Mouse (Mus musculus): ENCODE measurements around the gene Nek7. TPM values are rescaled to one million over a fixed set of nuclear protein-coding genes. Genes with fewer than 3 reads are reported as not detected.

Gene Nek7
- polyA plus RNA-seq, 1 experiment from 2014 or later = 39.4 TPM

DNA sequence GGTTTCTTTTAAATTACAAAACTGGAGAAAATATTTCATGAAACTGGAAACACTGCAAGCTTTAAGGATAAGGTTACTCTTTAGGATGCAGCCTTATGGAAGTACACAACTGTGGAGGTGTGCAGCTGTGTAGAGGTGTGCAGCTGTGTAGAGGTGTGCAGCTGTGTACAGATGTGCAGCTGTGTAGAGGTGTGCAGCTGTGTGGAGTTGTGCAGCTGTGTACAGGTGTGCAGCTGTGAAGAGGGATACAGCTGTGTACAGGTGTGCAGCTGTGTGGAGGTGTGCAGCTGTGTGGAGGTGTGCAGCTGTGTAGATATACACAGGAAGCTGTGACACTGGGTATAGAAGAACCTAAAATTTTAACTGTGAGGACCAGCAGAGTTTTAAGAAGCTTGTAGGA lies 81.7 kb downstream of the Nek7 start:
- Histone ChIP-seq H3K9me3 (no peaks in the 10 kb centered on the region), H3K9ac (no peak overlapping the region)

GRCm38 (mm10) chr1:138535758-138536574 lies 84.0 kb downstream of the Nek7 start:
- peaks cover 16% of the 10 kb centered on the region for H3K36me3 ChIP-seq
- WGBS = 58% methylated on average over 16 of the region's 16 CpGs
- no peak overlapping the region for H3K9ac ChIP-seq
- no peak overlapping the region for H3K4me3 ChIP-seq
- H3K4me1 ChIP-seq = peaks cover 14% of the 10 kb centered on the region
- no peaks in the 10 kb centered on the region for H3K9me3 ChIP-seq
- no peak for ATAC-seq (ENCODE audit: extremely low read depth, insufficient number of reproducible peaks, low FRiP score, low TSS enrichment)
- H3K4me2 ChIP-seq = peak overlapping the region; percentile 27
- H3K27ac ChIP-seq (replicated peaks) = no peak overlapping the region
- no peaks in the 10 kb centered on the region for H3K27me3 ChIP-seq (replicated peaks)

More for the DNA sequence above, 81.7 kb downstream of the Nek7 start:
- H3K36me3 ChIP-seq = no peaks in the 10 kb centered on the region; the same call in 1 of the 2 replicates
- no peak overlapping the region for H3K27ac ChIP-seq (replicated peaks)
- H3K4me1 ChIP-seq = peaks cover 14% of the 10 kb centered on the region
- H3K27me3 ChIP-seq (replicated peaks) = no peaks in the 10 kb centered on the region
- H3K4me3 ChIP-seq = no peak overlapping the region
- no peak overlapping the region for H3K4me2 ChIP-seq
- ATAC-seq (ENCODE audit: extremely low read depth, insufficient number of reproducible peaks, low FRiP score, low TSS enrichment) = no peak

DNA sequence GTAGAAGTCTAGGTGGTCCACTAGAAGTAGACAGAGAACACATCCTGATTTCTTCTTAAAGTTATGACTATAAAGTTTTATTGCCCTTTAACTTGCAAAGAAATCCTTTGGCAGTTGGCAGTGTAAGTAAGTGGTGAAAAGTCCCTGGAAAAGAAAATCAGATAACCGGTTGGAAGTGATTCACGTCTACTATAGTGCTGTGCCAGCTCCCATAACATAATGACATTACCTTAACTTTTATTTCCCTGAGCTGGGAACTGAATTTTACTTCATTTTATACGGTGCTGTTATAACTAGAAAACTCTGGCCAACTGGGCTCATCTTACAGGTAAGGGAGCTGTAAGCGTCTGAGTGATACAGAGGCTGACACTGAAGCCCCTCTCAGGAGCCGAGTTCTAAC lies 89.3 kb downstream of the Nek7 start:
- H3K4me2 ChIP-seq = no peak overlapping the region

DNA sequence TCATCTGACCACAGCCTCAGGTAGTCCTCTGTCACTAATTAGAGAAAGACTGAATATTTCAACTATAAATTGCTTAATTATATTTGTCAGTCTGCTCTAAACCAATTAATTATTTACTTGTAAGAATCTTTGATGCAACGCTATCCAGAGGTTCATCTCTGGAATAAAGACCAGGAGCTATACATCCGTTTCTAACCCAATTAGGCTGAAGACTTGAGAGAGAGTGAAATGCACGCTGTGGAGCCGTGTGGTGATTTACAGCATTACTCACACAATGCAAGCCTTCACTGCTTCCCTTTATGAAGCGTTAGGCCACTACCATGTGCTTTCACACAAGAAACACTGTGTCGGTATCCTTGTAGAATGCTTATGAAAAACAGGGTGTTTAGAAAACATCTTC lies 96.0 kb downstream of the Nek7 start:
- 85% methylated on average over 6 of the region's 6 CpGs for WGBS
- Histone ChIP-seq H3K4me2 (no peak overlapping the region), H3K27me3 (replicated peaks) (no peaks in the 10 kb centered on the region), H3K9me3 (no peaks in the 10 kb centered on the region), H3K9ac (no peak overlapping the region), H3K27ac (replicated peaks) (no peak overlapping the region), H3K4me3 (no peak overlapping the region), H3K36me3 (0 out of 2 replicates have a peak, but pooled peaks cover 8% of the 10 kb centered on the region), H3K4me1 (no peaks in the 10 kb centered on the region)
- ATAC-seq (ENCODE audit: extremely low read depth, insufficient number of reproducible peaks, low FRiP score, low TSS enrichment) = no peak

More for the DNA sequence above, 89.3 kb downstream of the Nek7 start:
- 84% methylated on average over 5 of the region's 5 CpGs for WGBS
- no peak overlapping the region for H3K27ac ChIP-seq (replicated peaks)
- no peak overlapping the region for H3K4me3 ChIP-seq
- no peaks in the 10 kb centered on the region for H3K9me3 ChIP-seq
- H3K4me1 ChIP-seq = no peaks in the 10 kb centered on the region
- ATAC-seq (ENCODE audit: extremely low read depth, insufficient number of reproducible peaks, low FRiP score, low TSS enrichment) = no peak
- H3K36me3 ChIP-seq = peaks cover 20% of the 10 kb centered on the region
- no peaks in the 10 kb centered on the region for H3K27me3 ChIP-seq (replicated peaks)
- no peak overlapping the region for H3K9ac ChIP-seq

- Histone ChIP-seq H3K4me3 (no peak overlapping the region), H3K4me1 (peaks cover 11% of the 10 kb centered on the region), H3K4me2 (no peak overlapping the region), H3K36me3 (peaks cover 11% of the 10 kb centered on the region), H3K27me3 (replicated peaks) (no peaks in the 10 kb centered on the region), H3K9me3 (no peaks in the 10 kb centered on the region), H3K27ac (replicated peaks) (no peak overlapping the region), H3K9ac (no peak overlapping the region)
- no peak for ATAC-seq (ENCODE audit: extremely low read depth, insufficient number of reproducible peaks, low FRiP score, low TSS enrichment)
- 79% methylated on average over 5 of the region's 5 CpGs for WGBS
These were observed 101.7 kb downstream of the Nek7 start for GRCm38 (mm10) chr1:138518235-138518634.

DNA sequence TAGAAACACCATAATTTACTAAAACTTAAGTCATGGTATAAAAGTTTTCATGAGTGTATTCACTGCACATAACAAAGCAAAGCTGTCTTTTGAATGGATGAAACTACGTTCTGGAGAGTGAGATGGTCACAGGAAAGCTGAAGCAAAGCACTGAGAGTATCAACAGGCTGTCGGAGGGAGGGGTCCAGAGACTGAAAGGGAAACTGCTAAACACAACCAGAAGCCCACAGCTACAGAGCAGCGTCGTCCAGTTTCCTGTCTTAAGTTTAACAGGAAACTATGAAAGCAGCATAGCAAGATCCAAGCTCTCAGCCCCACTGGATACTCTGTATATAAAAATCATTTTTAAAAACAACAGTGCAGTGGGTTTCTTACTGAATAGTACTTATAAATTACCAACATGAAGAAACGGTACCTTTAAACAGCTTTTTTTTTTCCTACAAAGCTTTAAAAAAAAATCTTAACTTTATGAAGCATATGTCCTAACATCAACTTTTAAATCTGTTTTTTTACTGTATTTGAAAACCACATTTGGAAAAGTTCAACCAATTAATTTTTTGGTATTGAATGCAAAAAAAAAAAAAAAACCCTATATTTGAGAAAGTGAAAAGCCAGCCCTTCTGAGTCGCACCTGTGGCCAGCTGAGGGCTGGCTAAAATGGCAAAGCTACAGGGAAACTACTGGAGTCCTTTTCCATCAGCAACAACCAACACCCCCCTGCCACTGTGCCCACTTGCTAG lies 102.4 kb downstream of the Nek7 start:
- Histone ChIP-seq H3K4me2 (peak overlapping the region; percentile 19; the same call in 1 of the 2 replicates), H3K27ac (replicated peaks) (peak overlapping the region; percentile 29; the same call in 1 of the 2 replicates), H3K36me3 (peaks cover 11% of the 10 kb centered on the region), H3K4me1 (peaks cover 11% of the 10 kb centered on the region), H3K9ac (no peak overlapping the region), H3K4me3 (no peak overlapping the region), H3K9me3 (no peaks in the 10 kb centered on the region), H3K27me3 (replicated peaks) (no peaks in the 10 kb centered on the region)
- WGBS = 51% methylated on average over 6 of the region's 6 CpGs
- ATAC-seq (ENCODE audit: extremely low read depth, insufficient number of reproducible peaks, low FRiP score, low TSS enrichment) = no peak

GRCm38 (mm10) chr1:138516946-138517345 lies 103.0 kb downstream of the Nek7 start:
- Histone ChIP-seq H3K27ac (replicated peaks) (peak overlapping the region; percentile 29; the same call in 1 of the 2 replicates), H3K27me3 (replicated peaks) (no peaks in the 10 kb centered on the region), H3K4me3 (no peak overlapping the region), H3K4me1 (peaks cover 11% of the 10 kb centered on the region), H3K36me3 (peaks cover 11% of the 10 kb centered on the region), H3K9ac (no peak overlapping the region), H3K9me3 (no peaks in the 10 kb centered on the region), H3K4me2 (peak overlapping the region; percentile 19; the same call in 1 of the 2 replicates)
- no peak for ATAC-seq (ENCODE audit: extremely low read depth, insufficient number of reproducible peaks, low FRiP score, low TSS enrichment)
- 28% methylated on average over 2 of the region's 2 CpGs for WGBS

DNA sequence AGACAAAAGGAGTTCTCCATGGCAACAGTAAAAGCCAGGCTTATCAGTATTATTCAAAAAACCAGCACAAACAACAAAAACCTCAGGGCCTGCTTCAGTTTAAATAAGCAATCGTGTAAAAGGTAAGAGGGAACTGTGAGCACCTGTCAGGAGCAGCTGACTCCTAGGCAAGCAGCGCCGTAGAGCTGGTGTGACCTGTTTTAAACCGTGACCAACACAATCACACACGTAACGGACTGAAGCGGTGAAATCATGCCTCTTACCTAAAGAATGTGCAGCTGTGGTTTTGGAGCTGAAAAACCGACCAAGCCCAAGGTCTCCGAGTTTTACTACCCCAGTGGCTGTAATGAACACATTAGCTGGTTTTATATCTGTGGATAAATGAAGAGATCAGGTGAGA lies 104.6 kb downstream of the Nek7 start:
- 82% methylated on average over 9 of the region's 9 CpGs for WGBS
- peaks cover 11% of the 10 kb centered on the region for H3K36me3 ChIP-seq
- H3K9me3 ChIP-seq = no peaks in the 10 kb centered on the region
- no peak overlapping the region for H3K4me2 ChIP-seq
- no peaks in the 10 kb centered on the region for H3K27me3 ChIP-seq (replicated peaks)
- H3K4me1 ChIP-seq = peaks cover 17% of the 10 kb centered on the region
- no peak overlapping the region for H3K27ac ChIP-seq (replicated peaks)
- H3K4me3 ChIP-seq = no peak overlapping the region
- no peak overlapping the region for H3K9ac ChIP-seq
- no peak for ATAC-seq (ENCODE audit: extremely low read depth, insufficient number of reproducible peaks, low FRiP score, low TSS enrichment)

DNA sequence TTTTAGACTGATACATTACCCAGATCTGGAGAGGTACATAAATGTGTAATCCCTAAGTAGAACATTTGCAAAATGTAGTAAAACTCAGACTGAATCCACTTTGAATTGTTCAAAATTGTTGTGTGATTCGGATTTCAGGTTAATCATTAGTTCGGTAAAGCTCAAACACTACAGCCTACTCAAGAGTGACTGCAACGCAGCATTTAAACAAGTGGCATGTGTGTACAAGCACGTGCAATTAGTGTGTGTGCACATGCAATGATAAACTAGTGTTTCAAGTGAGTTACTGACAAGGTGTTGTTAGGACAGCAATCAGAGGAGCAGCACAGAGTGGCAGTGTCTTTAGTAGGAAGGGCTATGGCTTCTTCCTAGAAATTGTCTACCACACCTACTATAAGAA lies 106.0 kb downstream of the Nek7 start:
- 72% methylated on average over 4 of the region's 4 CpGs for WGBS
- Histone ChIP-seq H3K4me1 (peaks cover 17% of the 10 kb centered on the region), H3K27ac (replicated peaks) (no peak overlapping the region), H3K9ac (no peak overlapping the region), H3K9me3 (no peaks in the 10 kb centered on the region), H3K4me2 (no peak overlapping the region), H3K36me3 (peaks cover 11% of the 10 kb centered on the region), H3K4me3 (no peak overlapping the region), H3K27me3 (replicated peaks) (no peaks in the 10 kb centered on the region)
- no peak for ATAC-seq (ENCODE audit: extremely low read depth, insufficient number of reproducible peaks, low FRiP score, low TSS enrichment)

GRCm38 (mm10) chr1:138510566-138510965 lies 109.4 kb downstream of the Nek7 start:
- WGBS = 51% methylated on average over 4 of the region's 4 CpGs
- no peak overlapping the region for H3K4me2 ChIP-seq
- no peak for ATAC-seq (ENCODE audit: extremely low read depth, insufficient number of reproducible peaks, low FRiP score, low TSS enrichment)

GRCm38 (mm10) chr1:138507446-138508043 lies 112.4 kb downstream of the Nek7 start:
- Histone ChIP-seq H3K4me2 (no peak overlapping the region), H3K9ac (no peak overlapping the region), H3K27ac (replicated peaks) (no peak overlapping the region; the same call in 1 of the 2 replicates), H3K27me3 (replicated peaks) (no peaks in the 10 kb centered on the region), H3K4me1 (peaks cover 39% of the 10 kb centered on the region), H3K4me3 (no peak overlapping the region), H3K36me3 (no peaks in the 10 kb centered on the region), H3K9me3 (no peaks in the 10 kb centered on the region)
- WGBS = 56% methylated on average over 13 of the region's 13 CpGs
- no peak for ATAC-seq (ENCODE audit: extremely low read depth, insufficient number of reproducible peaks, low FRiP score, low TSS enrichment)

More at GRCm38 (mm10) chr1:138510566-138510965, 109.4 kb downstream of the Nek7 start:
- peaks cover 25% of the 10 kb centered on the region for H3K4me1 ChIP-seq
- H3K9me3 ChIP-seq = no peaks in the 10 kb centered on the region
- no peak overlapping the region for H3K4me3 ChIP-seq
- H3K36me3 ChIP-seq = peaks cover 11% of the 10 kb centered on the region
- no peaks in the 10 kb centered on the region for H3K27me3 ChIP-seq (replicated peaks)
- H3K27ac ChIP-seq (replicated peaks) = no peak overlapping the region
- no peak overlapping the region for H3K9ac ChIP-seq
